Mouse (Mus musculus): ENCODE results near the gene Htr2a. TPM values are rescaled to one million over a fixed set of nuclear protein-coding genes. Genes with fewer than 3 reads are reported as not detected.

The Htr2a gene
- total and polyA plus RNA-seq, 2 experiments from 2014 or later, result 0.44 to 1.1 TPM

- no peaks in the 10 kb centered on the region for H3K27me3 ChIP-seq (ENCODE audit: control insufficient read depth, insufficient read depth, low read length)
- H3K4me1 ChIP-seq (ENCODE audit: control insufficient read depth, insufficient read depth), result peaks cover 14% of the 10 kb centered on the region; the same call in 1 of the 2 replicates
- no peaks in the 10 kb centered on the region for H3K9me3 ChIP-seq (replicated peaks; ENCODE audit: control insufficient read depth, low read length)
- DNase-seq (ENCODE audit: low spot score) (no peak), ATAC-seq (ENCODE audit: insufficient read depth, low read depth) (no peak)
- H3K36me3 ChIP-seq (replicated peaks; ENCODE audit: control insufficient read depth, insufficient read depth, low read length), result no peaks in the 10 kb centered on the region
- no peak overlapping the region for H3K9ac ChIP-seq (replicated peaks; ENCODE audit: low read depth, low read length)
- no peak overlapping the region for H3K4me3 ChIP-seq (ENCODE audit: low read depth, low read length)
- no peak overlapping the region for H3K27ac ChIP-seq (ENCODE audit: low read depth)
- H3K4me2 ChIP-seq (ENCODE audit: low read depth, low read length), result no peak overlapping the region
- WGBS, result 72% methylated on average over 3 of the region's 3 CpGs
- TF ChIP-seq EP300 (IDR thresholded peaks at IDR 0.05; ENCODE audit: low read depth) (no peak), CTCF (IDR thresholded peaks at IDR 0.05; ENCODE audit: low read depth) (no peak)
Measured at GRCm38 (mm10) chr14:74673020-74673350, 32.3 kb downstream of the Htr2a start.

- no peaks in the 10 kb centered on the region for H3K27me3 ChIP-seq (ENCODE audit: control insufficient read depth, insufficient read depth, low read length)
- H3K9me3 ChIP-seq (replicated peaks; ENCODE audit: control insufficient read depth, low read length), result no peaks in the 10 kb centered on the region
- DNase-seq (ENCODE audit: low spot score) (no peak), ATAC-seq (ENCODE audit: insufficient read depth, low read depth) (no peak)
- H3K36me3 ChIP-seq (replicated peaks; ENCODE audit: control insufficient read depth, insufficient read depth, low read length), result no peaks in the 10 kb centered on the region
- H3K27ac ChIP-seq (ENCODE audit: low read depth), result no peak overlapping the region
- peaks cover 14% of the 10 kb centered on the region; the same call in 1 of the 2 replicates for H3K4me1 ChIP-seq (ENCODE audit: control insufficient read depth, insufficient read depth)
- WGBS, result 35% methylated on average over 3 of the region's 3 CpGs
- TF ChIP-seq CTCF (IDR thresholded peaks at IDR 0.05; ENCODE audit: low read depth) (no peak), EP300 (IDR thresholded peaks at IDR 0.05; ENCODE audit: low read depth) (no peak)
- no peak overlapping the region for H3K4me3 ChIP-seq (ENCODE audit: low read depth, low read length)
- no peak overlapping the region for H3K4me2 ChIP-seq (ENCODE audit: low read depth, low read length)
- no peak overlapping the region for H3K9ac ChIP-seq (replicated peaks; ENCODE audit: low read depth, low read length)
Measured at GRCm38 (mm10) chr14:74673584-74673983, 32.9 kb downstream of the Htr2a start.

DNA sequence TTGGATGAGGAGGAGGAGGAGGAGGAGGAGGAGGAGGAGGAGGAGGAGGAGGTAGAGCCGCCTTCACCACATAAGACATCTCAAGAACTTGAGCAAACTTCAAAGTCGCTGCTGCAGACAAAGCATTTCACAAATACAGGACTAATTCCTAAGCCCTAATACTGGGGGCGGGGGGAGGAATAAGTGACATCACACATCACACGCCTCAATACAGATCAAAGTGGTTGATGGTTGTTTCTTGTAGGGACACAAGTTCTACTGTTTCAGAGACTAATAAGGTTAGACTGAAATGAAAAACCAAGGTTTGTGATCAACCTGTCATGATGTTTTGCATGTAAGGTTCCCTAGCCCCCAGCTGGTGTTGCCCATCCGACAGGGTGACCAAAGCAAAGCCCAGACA, 39.2 kb downstream of the Htr2a start:
- no peak overlapping the region for H3K9ac ChIP-seq (replicated peaks; ENCODE audit: low read depth, low read length)
- no peaks in the 10 kb centered on the region for H3K36me3 ChIP-seq (replicated peaks; ENCODE audit: control insufficient read depth, insufficient read depth, low read length)
- no peak for DNase-seq (ENCODE audit: low spot score)
- no peak overlapping the region for H3K4me3 ChIP-seq (ENCODE audit: low read depth, low read length)
- H3K4me2 ChIP-seq (ENCODE audit: low read depth, low read length), result no peak overlapping the region
- ATAC-seq (ENCODE audit: insufficient read depth, low read depth), result no peak
- H3K4me1 ChIP-seq (ENCODE audit: control insufficient read depth, insufficient read depth), result 0 out of 2 replicates have a peak, but pooled peaks cover 3% of the 10 kb centered on the region
- whole genome bisulfite sequencing, result 98% methylated on average over 5 of the region's 5 CpGs
- no peak overlapping the region for H3K27ac ChIP-seq (ENCODE audit: low read depth)
- no peak for TF ChIP-seq CTCF (IDR thresholded peaks at IDR 0.05; ENCODE audit: low read depth)
- H3K9me3 ChIP-seq (replicated peaks; ENCODE audit: control insufficient read depth, low read length), result no peaks in the 10 kb centered on the region
- H3K27me3 ChIP-seq (ENCODE audit: control insufficient read depth, insufficient read depth, low read length), result no peaks in the 10 kb centered on the region

DNA sequence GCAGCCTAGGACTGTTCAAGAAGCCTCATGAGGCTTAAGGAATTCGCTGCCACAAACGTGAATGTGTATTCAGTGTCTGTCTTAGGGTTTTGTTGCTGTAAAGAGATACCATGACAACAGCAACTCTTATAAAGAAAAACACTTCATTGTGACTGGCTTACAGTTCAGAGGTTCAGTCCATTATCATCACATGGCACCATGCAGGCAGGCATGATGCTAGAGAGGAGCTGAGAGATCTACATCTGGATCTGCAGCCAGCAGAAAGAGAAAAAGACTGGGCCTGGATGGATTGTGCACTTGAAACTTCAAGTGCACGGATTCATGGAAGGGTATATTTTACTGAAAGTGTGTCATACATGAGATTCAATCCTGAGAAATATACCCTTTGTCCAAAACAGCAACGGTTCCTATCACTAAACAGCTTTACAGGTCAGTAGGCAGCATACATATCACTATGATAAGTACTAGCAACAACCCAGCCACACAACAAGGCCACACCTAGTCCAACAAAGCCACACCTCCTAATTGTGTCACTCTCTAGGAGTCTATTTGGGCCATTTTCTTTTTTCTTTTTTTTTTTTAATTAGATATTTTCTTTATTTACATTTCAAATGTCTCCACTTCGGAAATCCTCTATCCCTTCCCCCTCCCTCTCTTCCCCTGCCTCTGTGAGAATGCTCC, 43.8 kb downstream of the Htr2a start:
- H3K4me3 ChIP-seq (ENCODE audit: low read depth, low read length), result no peak overlapping the region
- ATAC-seq (ENCODE audit: insufficient read depth, low read depth) (no peak), DNase-seq (ENCODE audit: low spot score) (no peak)
- H3K27me3 ChIP-seq (ENCODE audit: control insufficient read depth, insufficient read depth, low read length), result no peaks in the 10 kb centered on the region
- TF ChIP-seq CTCF (IDR thresholded peaks at IDR 0.05; ENCODE audit: low read depth) (no peak), EP300 (IDR thresholded peaks at IDR 0.05; ENCODE audit: low read depth) (no peak)
- 73% methylated on average over 5 of the region's 5 CpGs for WGBS
- H3K4me1 ChIP-seq (ENCODE audit: control insufficient read depth, insufficient read depth), result no peaks in the 10 kb centered on the region
- H3K4me2 ChIP-seq (ENCODE audit: low read depth, low read length), result no peak overlapping the region
- H3K36me3 ChIP-seq (replicated peaks; ENCODE audit: control insufficient read depth, insufficient read depth, low read length), result no peaks in the 10 kb centered on the region
- no peaks in the 10 kb centered on the region for H3K9me3 ChIP-seq (replicated peaks; ENCODE audit: control insufficient read depth, low read length)
- H3K27ac ChIP-seq (ENCODE audit: low read depth), result no peak overlapping the region
- no peak overlapping the region for H3K9ac ChIP-seq (replicated peaks; ENCODE audit: low read depth, low read length)

DNA sequence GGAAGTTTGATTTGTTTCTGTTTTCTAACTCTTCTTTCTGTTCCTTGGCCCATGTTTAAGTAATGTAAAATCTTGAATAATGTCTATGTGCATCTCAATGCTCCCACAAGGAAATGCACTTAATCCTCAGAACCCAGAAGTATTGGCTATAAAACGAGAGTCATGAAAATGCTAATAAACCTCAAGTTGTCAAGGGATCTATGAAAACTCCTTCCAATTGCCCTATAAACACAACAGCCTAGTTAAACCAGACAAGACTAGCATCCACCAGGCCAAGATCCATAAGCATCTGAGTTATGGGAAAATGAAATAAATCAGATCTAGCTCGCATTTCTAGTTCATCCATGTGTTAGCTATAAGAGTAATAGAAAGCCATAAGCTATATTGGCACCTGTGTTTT, 51.3 kb downstream of the Htr2a start:
- TF ChIP-seq EP300 (IDR thresholded peaks at IDR 0.05; ENCODE audit: low read depth) (no peak), CTCF (IDR thresholded peaks at IDR 0.05; ENCODE audit: low read depth) (no peak)
- Histone ChIP-seq H3K9me3 (replicated peaks; ENCODE audit: control insufficient read depth, low read length) (no peaks in the 10 kb centered on the region), H3K9ac (replicated peaks; ENCODE audit: low read depth, low read length) (no peak overlapping the region), H3K36me3 (replicated peaks; ENCODE audit: control insufficient read depth, insufficient read depth, low read length) (no peaks in the 10 kb centered on the region), H3K4me3 (ENCODE audit: low read depth, low read length) (no peak overlapping the region), H3K4me1 (ENCODE audit: control insufficient read depth, insufficient read depth) (no peaks in the 10 kb centered on the region), H3K4me2 (ENCODE audit: low read depth, low read length) (no peak overlapping the region), H3K27ac (ENCODE audit: low read depth) (no peak overlapping the region), H3K27me3 (ENCODE audit: control insufficient read depth, insufficient read depth, low read length) (no peaks in the 10 kb centered on the region)
- DNase-seq (ENCODE audit: low spot score), result no peak
- WGBS, result 89% methylated on average over 2 of the region's 2 CpGs
- no peak for ATAC-seq (ENCODE audit: insufficient read depth, low read depth)

GRCm38 (mm10) chr14:74696766-74697165, 56.1 kb downstream of the Htr2a start:
- 53% methylated on average over 4 of the region's 4 CpGs for WGBS
- 0 out of 2 replicates have a peak, but pooled peaks cover 3% of the 10 kb centered on the region for H3K4me1 ChIP-seq (ENCODE audit: control insufficient read depth, insufficient read depth)
- no peak overlapping the region for H3K4me3 ChIP-seq (ENCODE audit: low read depth, low read length)
- TF ChIP-seq EP300 (IDR thresholded peaks at IDR 0.05; ENCODE audit: low read depth) (no peak), CTCF (IDR thresholded peaks at IDR 0.05; ENCODE audit: low read depth) (no peak)
- no peaks in the 10 kb centered on the region for H3K9me3 ChIP-seq (replicated peaks; ENCODE audit: control insufficient read depth, low read length)
- ATAC-seq (ENCODE audit: insufficient read depth, low read depth) (no peak), DNase-seq (ENCODE audit: low spot score) (no peak)
- no peaks in the 10 kb centered on the region for H3K27me3 ChIP-seq (ENCODE audit: control insufficient read depth, insufficient read depth, low read length)
- H3K4me2 ChIP-seq (ENCODE audit: low read depth, low read length), result no peak overlapping the region
- no peak overlapping the region for H3K27ac ChIP-seq (ENCODE audit: low read depth)
- no peaks in the 10 kb centered on the region for H3K36me3 ChIP-seq (replicated peaks; ENCODE audit: control insufficient read depth, insufficient read depth, low read length)
- no peak overlapping the region for H3K9ac ChIP-seq (replicated peaks; ENCODE audit: low read depth, low read length)

Data from heart, postnatal 0 days (tissue).